Mouse (Mus musculus) cerebellum, postnatal 4 days (tissue): ENCODE data around the gene Krtap9-3.

Source experiments
- DNase-seq, 2 experiments: peaks; one replicate each; pipeline ENCODE4 v3.0.0; 2022; ENCODE audit warnings: low spot score in 2 of 2, mixed read lengths in 1 of 2

The Krtap9-3 gene

DNA sequence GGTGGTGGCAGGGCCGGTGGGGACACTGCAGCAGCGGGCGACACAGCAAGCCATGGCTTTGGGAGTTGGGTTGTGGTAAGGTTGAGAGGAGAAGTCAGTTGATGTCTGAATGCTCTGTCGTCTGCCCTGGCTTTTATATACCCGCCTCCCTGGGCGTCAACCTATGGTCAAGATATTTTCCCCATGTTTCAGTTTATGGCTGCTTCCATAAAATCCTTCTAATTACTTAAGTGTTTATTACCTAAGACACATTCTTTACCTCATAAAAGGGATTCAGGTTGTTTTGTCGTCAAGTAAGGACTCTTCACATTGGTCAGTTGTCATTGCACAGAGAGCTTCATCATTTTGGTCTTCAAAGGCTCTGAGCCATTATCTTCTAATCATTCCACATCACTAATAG is 31.4 kb downstream of the Krtap9-3 start, which contains the start of gene Krtap3-1:
Krtap3-1 (minus strand) TSS at position 101 of the 400 bp plus-strand sequence.
- DNase-seq, result no peak

DNA sequence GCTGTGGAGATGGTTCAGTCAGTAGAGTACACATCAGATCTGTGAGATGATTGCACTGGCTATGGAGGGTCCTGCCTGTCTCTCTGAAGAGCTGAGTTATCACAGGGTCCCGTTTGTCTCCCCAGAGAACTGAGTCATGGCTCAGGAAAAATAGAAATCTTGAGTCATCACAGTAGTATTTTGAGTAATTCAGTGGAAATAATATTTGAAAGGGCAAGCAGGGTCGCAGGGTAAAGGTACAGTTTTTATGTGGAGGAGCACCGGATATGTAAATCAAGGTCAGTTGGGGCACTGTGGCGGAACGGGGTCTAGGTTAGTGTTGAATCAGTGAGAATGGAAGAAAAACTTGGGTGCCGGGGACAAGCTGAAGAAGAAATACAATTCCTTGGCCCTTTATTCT is 35.3 kb downstream of the Krtap9-3 start:
- DNase-seq, result no peak

DNA sequence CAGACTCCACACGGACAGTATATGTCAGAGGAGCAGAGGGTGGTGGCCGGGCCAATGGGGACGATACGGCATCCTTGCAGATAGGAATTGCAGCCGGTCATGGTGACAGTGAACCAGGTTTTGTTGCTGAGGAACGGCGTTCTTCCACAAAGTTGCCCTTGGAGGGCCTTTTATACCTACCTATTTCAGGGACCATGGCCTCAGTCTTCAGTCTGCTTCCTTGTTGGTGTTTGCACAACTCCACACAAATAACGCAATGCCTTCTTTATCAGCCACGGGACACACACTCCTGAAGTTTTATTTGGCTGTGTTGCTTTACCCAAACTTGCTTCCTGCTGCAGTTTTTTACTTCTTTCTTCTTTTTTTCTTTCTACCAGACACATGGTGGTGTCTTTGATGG is 38.5 kb downstream of the Krtap9-3 start, which contains the start of gene Gm11939:
Gm11939 (minus strand) TSS at position 101 of the 400 bp plus-strand sequence.
- no peak for DNase-seq

DNA sequence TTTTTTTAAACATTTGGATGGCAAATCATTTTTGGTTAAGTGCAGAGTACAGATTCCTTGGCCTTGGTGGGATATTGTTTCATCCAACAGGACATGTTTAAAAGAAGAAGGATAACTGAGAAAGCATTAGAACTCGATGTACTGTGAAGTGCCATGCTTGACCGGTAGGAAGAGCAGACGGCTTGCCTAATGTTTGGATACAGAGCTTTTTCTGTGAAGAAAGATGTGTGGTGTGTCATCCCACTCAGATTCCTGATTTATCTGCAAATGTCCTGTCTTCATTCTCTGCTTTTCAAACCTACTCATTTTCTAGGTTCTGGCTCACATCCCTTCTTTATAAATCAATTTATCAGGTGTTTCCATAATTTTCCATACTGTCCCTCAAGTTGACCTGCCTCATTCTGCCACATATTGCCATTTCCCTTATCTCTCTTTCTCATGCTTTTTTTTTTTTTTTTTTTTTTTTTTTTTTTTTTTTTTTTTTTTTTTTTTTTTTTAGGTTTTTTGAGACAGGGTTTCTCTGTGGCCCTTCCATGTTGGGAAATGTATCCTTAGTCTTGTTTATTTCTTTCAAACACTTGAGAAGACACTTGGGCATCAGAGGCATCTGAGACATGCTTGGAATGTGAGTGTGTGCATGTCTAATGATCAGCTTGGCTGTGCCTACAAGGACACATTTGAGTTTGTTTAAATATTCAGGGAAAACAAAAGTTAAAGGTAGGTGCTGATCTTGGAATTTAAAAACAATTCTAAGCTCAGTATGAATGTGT is 39.7 kb downstream of the Krtap9-3 start:
- no peak for DNase-seq

DNA sequence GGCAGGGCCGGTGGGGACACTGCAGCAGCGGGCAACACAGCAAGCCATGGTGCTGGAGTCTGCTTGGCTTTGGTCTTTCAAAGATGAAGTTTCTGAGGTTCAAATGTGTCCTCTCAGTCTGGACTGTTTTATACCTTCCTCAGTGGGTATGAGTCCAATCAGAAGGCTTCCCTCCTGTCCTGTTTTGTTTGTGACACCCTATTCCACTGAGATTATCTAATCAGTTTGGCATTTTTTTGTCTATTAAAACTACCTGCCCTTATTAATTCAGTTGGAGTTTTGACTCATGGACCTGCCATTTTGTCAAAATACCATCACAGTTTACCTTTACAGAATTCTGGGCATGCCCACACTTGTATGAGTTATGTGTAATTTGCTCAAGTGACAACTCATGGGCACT is 41.2 kb downstream of the Krtap9-3 start, which contains the start of gene Krtap3-2:
Krtap3-2 (minus strand) TSS at position 101 of the 400 bp plus-strand sequence.
- no peak for DNase-seq

DNA sequence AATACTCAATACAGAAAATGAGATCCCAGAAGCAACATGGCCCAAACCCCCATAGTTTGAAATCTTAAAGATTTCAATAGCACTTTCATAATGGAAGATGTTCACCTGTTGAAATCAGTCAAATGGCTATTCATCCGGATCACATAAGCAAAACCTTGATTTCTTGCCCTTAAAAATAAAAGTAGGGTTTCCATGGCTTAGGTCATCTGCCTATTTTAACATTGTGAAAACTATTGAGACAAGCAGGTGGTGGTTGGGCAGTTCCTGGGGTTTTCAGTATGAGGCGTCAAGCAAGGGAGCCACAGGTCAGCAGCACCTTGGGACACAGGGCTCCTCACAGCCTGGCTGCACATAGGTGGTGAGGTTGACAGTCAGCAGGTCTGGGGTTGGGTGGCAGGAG is 41.7 kb downstream of the Krtap9-3 start:
- no peak for DNase-seq

DNA sequence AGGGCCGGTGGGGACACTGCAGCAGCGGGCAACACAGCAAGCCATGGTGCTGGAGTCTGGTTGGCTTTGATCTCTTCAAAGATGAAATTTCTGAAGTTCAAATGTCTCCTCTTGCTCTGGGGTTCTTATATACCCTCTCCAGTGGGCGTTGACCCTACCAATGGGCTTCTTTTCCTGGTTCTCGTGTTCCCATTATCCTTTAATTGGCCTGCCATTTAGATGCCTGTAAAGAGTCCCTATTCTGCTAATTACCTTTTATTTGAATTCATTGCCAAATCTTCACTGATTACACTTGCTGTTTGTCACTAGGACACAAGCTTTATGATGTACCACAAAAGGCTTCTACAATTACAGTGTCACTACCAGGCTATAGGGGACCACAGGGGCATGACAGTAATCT is 47.1 kb downstream of the Krtap9-3 start, which contains the start of gene Krtap3-3:
Krtap3-3 (minus strand) TSS at position 101 of the 400 bp plus-strand sequence.
- no peak for DNase-seq

DNA sequence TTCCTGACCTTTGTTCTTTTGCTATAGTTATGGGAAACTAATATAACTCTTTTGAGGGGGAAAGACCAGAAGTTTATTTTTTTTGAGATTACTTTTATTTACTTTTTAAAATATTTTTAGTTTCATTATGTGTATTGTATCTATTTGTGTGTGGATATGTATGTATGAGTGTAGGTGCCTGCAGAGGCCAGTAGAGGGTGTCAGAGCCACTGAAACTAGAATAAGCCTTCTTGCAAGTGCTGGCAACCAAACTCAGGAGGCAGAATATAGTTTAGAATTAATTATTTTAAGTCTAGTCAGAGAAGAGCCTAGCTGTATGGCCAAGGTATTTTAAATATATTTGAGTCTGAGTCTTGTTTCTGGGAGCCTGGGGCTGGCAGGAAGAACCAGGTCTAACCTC is 50.0 kb downstream of the Krtap9-3 start:
- no peak for DNase-seq
